22 mouse cellular contexts compared by ENCODE assay signal in genomic region chr3:32412502-32413044, GRCm38 (mm10). TPM values are rescaled to one million over a fixed set of nuclear protein-coding genes. Genes with fewer than 3 reads are reported as not detected.
A peak's percentile ranks its signal among the peaks of the same experiment; 100 is the strongest.
DNase-seq lines count a peak whose midpoint lies in the region; ATAC-seq and TF ChIP-seq lines count a peak whose summit lies in the region.
"Had no signal": no experiment of that assay in that cellular context is flagged by ENCODE, and none has a peak within 500 bp of the region (broad histone marks: within the 10 kb centered on the region; RNA-seq: fewer than 3 reads in every experiment).

No protein-coding gene starts in this region.

- peak; percentile 50 for TF ChIP-seq EP300 in lung, postnatal 0 days (IDR thresholded peaks at IDR 0.05)

- no peak overlapping the region for H3K4me3 ChIP-seq in heart, embryonic 15.5 days
- no peak overlapping the region for H3K4me3 ChIP-seq in lung, postnatal 0 days (ENCODE audit: low read depth, low read length)
- H3K4me3 ChIP-seq: layer of hippocampus, adult 2 months; limb, embryonic 13.5 days had no signal

- peaks cover 53% of the 10 kb centered on the region for H3K4me1 ChIP-seq in heart, embryonic 15.5 days (replicated peaks)
- H3K4me1 ChIP-seq in lung, postnatal 0 days (ENCODE audit: insufficient read depth, low read depth, low read length): peaks cover 27% of the 10 kb centered on the region; the same call in 1 of the 2 replicates

- ATAC-seq in heart, embryonic 15.5 days (replicated peaks; ENCODE audit: insufficient number of reproducible peaks, insufficient read depth, low FRiP score, low read depth): no peak
- ATAC-seq in lung, postnatal 0 days: peak; percentile 64
- ATAC-seq: forebrain, embryonic 14.5 days; hindbrain, embryonic 16.5 days; Patski had no signal

- no peak overlapping the region for H3K9ac ChIP-seq in heart, embryonic 15.5 days
- H3K9ac ChIP-seq in lung, postnatal 0 days (replicated peaks; ENCODE audit: low read depth): no peak overlapping the region
- H3K9ac ChIP-seq: limb, embryonic 13.5 days had no signal

- TF ChIP-seq CTCF in lung, postnatal 0 days (IDR thresholded peaks at IDR 0.05): no peak

- no peak overlapping the region for H3K4me2 ChIP-seq in heart, embryonic 15.5 days
- no peak overlapping the region for H3K4me2 ChIP-seq in lung, postnatal 0 days (replicated peaks; ENCODE audit: low read depth, low read length)
- H3K4me2 ChIP-seq: limb, embryonic 13.5 days; liver, embryonic 11.5 days; midbrain, embryonic 11.5 days had no signal

- no peaks in the 10 kb centered on the region for H3K36me3 ChIP-seq in heart, embryonic 15.5 days
- no peaks in the 10 kb centered on the region for H3K36me3 ChIP-seq in lung, postnatal 0 days (ENCODE audit: insufficient read depth, low read length)
- H3K36me3 ChIP-seq: limb, embryonic 13.5 days had no signal

- WGBS in heart, embryonic 15.5 days: 44% methylated on average over 7 of the region's 7 CpGs
- WGBS in lung, postnatal 0 days: 43% methylated on average over 7 of the region's 7 CpGs

- no peaks in the 10 kb centered on the region for H3K9me3 ChIP-seq in heart, embryonic 15.5 days (replicated peaks)
- no peaks in the 10 kb centered on the region for H3K9me3 ChIP-seq in lung, postnatal 0 days (ENCODE audit: low read length)
- H3K9me3 ChIP-seq: limb, embryonic 13.5 days had no signal

- H3K27ac ChIP-seq in heart, embryonic 15.5 days: peak overlapping the region; percentile 39
- H3K27ac ChIP-seq in lung, postnatal 0 days (ENCODE audit: low read length): peak overlapping the region; percentile 54
- H3K27ac ChIP-seq: layer of hippocampus, adult 2 months; limb, embryonic 13.5 days had no signal

- DNase-seq in heart, adult 11 months: peak; percentile 89
- no peak for DNase-seq in heart, adult 18-20 months
- DNase-seq in heart, postnatal 4 days: no peak
- peak; percentile 82 for DNase-seq in lung, postnatal 0 days (ENCODE audit: low spot score)
- no peak for DNase-seq in lung, postnatal 4 days
- DNase-seq in layer of hippocampus, postnatal 36 days: no peak
- DNase-seq: adrenal gland, postnatal 10 days; cerebellum, adult 8-10 months; cerebellum, postnatal 25 days; gastrocnemius, postnatal 25 days; kidney, adult 2 months; kidney, postnatal 36 days; thymus, adult 2 months; thymus, postnatal 36 days had no signal

- no peaks in the 10 kb centered on the region for H3K27me3 ChIP-seq in heart, embryonic 15.5 days
- no peaks in the 10 kb centered on the region for H3K27me3 ChIP-seq in lung, postnatal 0 days (replicated peaks; ENCODE audit: insufficient read depth, low read length)
- H3K27me3 ChIP-seq: limb, embryonic 13.5 days; Patski had no signal

RNA-seq across cellular contexts. Expression of gene Pik3ca, which starts 15.1 kb away (rescaled TPM):
- total RNA-seq in heart, adult 18-20 months (2021): 10 to 100 TPM; 38.0 to 40.7 TPM
- polyA plus RNA-seq in heart, embryonic 15.5 days (2015; fragmentation: Nextera tagmentation; extraction: Ambion mirVana): 7.1 and 7.2 TPM in 2 replicates
- total RNA-seq in heart, postnatal 4 days (2021): 10 to 100 TPM; 42.0 to 44.3 TPM
- 13.4 and 16.0 TPM in 2 replicates for polyA plus RNA-seq in lung, postnatal 0 days (2015; fragmentation: Nextera tagmentation; extraction: Ambion mirVana)
- total RNA-seq in layer of hippocampus, postnatal 36 days (2021): 10 to 100 TPM; 51.1 to 53.8 TPM

RNA-seq across cellular contexts. Expression of gene Zmat3, which starts 46.8 kb away (rescaled TPM):
- 1 to 10 TPM; 7.1 to 7.5 TPM for total RNA-seq in heart, adult 18-20 months (2021)
- 3.4 and 3.6 TPM in 2 replicates for polyA plus RNA-seq in heart, embryonic 15.5 days (2015; fragmentation: Nextera tagmentation; extraction: Ambion mirVana)
- 10 to 100 TPM; 13.8 to 14.1 TPM for total RNA-seq in heart, postnatal 4 days (2021)
- 1.9 and 2.1 TPM in 2 replicates for polyA plus RNA-seq in lung, postnatal 0 days (2015; fragmentation: Nextera tagmentation; extraction: Ambion mirVana)
- total RNA-seq in layer of hippocampus, postnatal 36 days (2021): 10 to 100 TPM; 67.9 to 69.7 TPM

Comparison
In these comparisons a context has a peak if more than half of its experiments do, and no peak if none do; other contexts are left out.
1. DNase-seq: peak in heart, adult 11 months (single experiment) and lung, postnatal 0 days (single experiment); none in heart, adult 18-20 months (0 of 2), heart, postnatal 4 days (single experiment), lung, postnatal 4 days (0 of 2) and layer of hippocampus, postnatal 36 days (0 of 2).
2. RNA of gene Zmat3, which starts 46.8 kb away (total RNA-seq): 67.9 to 69.7 TPM in layer of hippocampus, postnatal 36 days; 13.8 to 14.1 TPM in heart, postnatal 4 days and 7.1 to 7.5 TPM in heart, adult 18-20 months; every median in the first group is over 4 times any median in the second.